Comparison of ENCODE assay signal across 8 mouse cellular contexts in the genomic region with DNA sequence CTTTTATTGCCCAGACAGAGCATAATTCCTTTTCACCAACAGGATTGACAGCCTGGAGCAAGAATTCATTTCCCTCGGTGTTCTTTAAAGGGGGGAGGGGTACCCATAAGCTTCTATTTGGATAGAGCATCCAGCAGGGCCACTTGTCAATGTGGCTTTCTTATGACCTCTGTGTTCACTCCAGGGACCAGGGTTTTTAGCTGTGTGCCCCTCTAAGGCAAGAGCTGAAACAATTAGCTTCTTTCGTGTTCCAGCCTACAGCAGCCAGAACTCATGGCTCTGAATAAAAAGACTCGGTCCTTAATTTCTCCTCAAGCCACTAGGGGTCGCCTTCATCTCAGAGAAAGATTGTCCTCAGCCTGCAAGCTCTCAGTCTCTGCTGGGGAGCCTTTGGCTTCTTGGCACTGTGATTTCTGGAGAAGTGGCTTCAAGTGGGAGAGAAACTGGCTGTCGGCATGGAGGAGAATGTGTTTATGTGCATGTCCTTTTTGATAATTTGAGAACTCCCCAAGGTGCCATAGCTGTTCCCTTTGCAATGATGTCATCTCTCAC. TPM values are rescaled to one million over a fixed set of nuclear protein-coding genes. Genes with fewer than 3 reads are reported as not detected.
A peak's percentile ranks its signal among the peaks of the same experiment; 100 is the strongest.
DNase-seq lines count a peak whose midpoint lies in the region; ATAC-seq and TF ChIP-seq lines count a peak whose summit lies in the region.

No protein-coding gene starts in this region.

- peak; percentile 52; the same call in 1 of the 2 replicates for TF ChIP-seq EP300 in lung, postnatal 0 days (IDR thresholded peaks at IDR 0.05)

- H3K4me3 ChIP-seq in hindbrain, embryonic 12.5 days = no peak overlapping the region
- no peak overlapping the region for H3K4me3 ChIP-seq in lung, postnatal 0 days (ENCODE audit: low read depth, low read length)

- peak; percentile 91 for TF ChIP-seq CTCF in lung, postnatal 0 days (IDR thresholded peaks at IDR 0.05)

- peaks cover 5% of the 10 kb centered on the region; the same call in 1 of the 2 replicates for H3K27me3 ChIP-seq in hindbrain, embryonic 12.5 days
- no peaks in the 10 kb centered on the region for H3K27me3 ChIP-seq in lung, postnatal 0 days (replicated peaks; ENCODE audit: insufficient read depth, low read length)

- peaks cover 37% of the 10 kb centered on the region for H3K4me1 ChIP-seq in hindbrain, embryonic 12.5 days
- peaks cover 4% of the 10 kb centered on the region; the same call in 1 of the 2 replicates for H3K4me1 ChIP-seq in lung, postnatal 0 days (ENCODE audit: insufficient read depth, low read depth, low read length)

- peak overlapping the region; percentile 92 for H3K27ac ChIP-seq in hindbrain, embryonic 12.5 days
- peak overlapping the region; percentile 80; the same call in 1 of the 2 replicates for H3K27ac ChIP-seq in lung, postnatal 0 days (ENCODE audit: low read length)

- WGBS in hindbrain, embryonic 12.5 days = 3% methylated on average over 5 of the region's 5 CpGs
- 10% methylated on average over 5 of the region's 5 CpGs for WGBS in lung, postnatal 0 days

- DNase-seq in Muller cell, postnatal 12 days (ENCODE audit: inconsistent ontology term) = peak; percentile 77
- DNase-seq in cerebellum, adult 9-11 months = peak; percentile 92
- DNase-seq in frontal cortex, postnatal 14 days (ENCODE audit: low spot score in 2 of 2) = peak; percentile 69 to 84
- peak; percentile 86 to 90 for DNase-seq in layer of hippocampus, postnatal 10 days (ENCODE audit: low spot score in 2 of 2)
- peak; percentile 96 for DNase-seq in lung, postnatal 0 days (ENCODE audit: low spot score)
- peak; percentile 47 for DNase-seq in ovary, postnatal 36 days (ENCODE audit: low spot score)
- DNase-seq in thymus, postnatal 4 days = peak; percentile 71

- peaks cover 6% of the 10 kb centered on the region; the same call in 1 of the 2 replicates for H3K9me3 ChIP-seq in hindbrain, embryonic 12.5 days (replicated peaks)
- H3K9me3 ChIP-seq in lung, postnatal 0 days (ENCODE audit: low read length) = peaks cover 5% of the 10 kb centered on the region; the same call in 1 of the 2 replicates

- ATAC-seq in hindbrain, embryonic 12.5 days (ENCODE audit: low FRiP score) = peak; percentile 72
- ATAC-seq in lung, postnatal 0 days = peak; percentile 71

- H3K36me3 ChIP-seq in hindbrain, embryonic 12.5 days = no peaks in the 10 kb centered on the region
- no peaks in the 10 kb centered on the region for H3K36me3 ChIP-seq in lung, postnatal 0 days (ENCODE audit: insufficient read depth, low read length)

- peak overlapping the region; percentile 36 for H3K4me2 ChIP-seq in hindbrain, embryonic 12.5 days (replicated peaks)
- no peak overlapping the region for H3K4me2 ChIP-seq in lung, postnatal 0 days (replicated peaks; ENCODE audit: low read depth, low read length)

- peak overlapping the region; percentile 38; the same call in 1 of the 2 replicates for H3K9ac ChIP-seq in hindbrain, embryonic 12.5 days
- H3K9ac ChIP-seq in lung, postnatal 0 days (replicated peaks; ENCODE audit: low read depth) = no peak overlapping the region

RNA-seq across cellular contexts. Expression of a gene that starts 1.6 kb away (rescaled TPM):
- polyA plus RNA-seq in hindbrain, embryonic 12.5 days (2016; fragmentation: Nextera tagmentation; extraction: Ambion mirVana) = 30.7 and 31.8 TPM in 2 replicates
- 10 to 100 TPM; 47.8 to 49.0 TPM for total RNA-seq in layer of hippocampus, postnatal 10 days (2021)
- polyA plus RNA-seq in lung, postnatal 0 days (2015; fragmentation: Nextera tagmentation; extraction: Ambion mirVana) = 11.9 and 12.8 TPM in 2 replicates

RNA-seq across cellular contexts. Expression of a gene that starts 23.3 kb away (rescaled TPM):
- 7.1 and 7.2 TPM in 2 replicates for polyA plus RNA-seq in hindbrain, embryonic 12.5 days (2016; fragmentation: Nextera tagmentation; extraction: Ambion mirVana)
- total RNA-seq in layer of hippocampus, postnatal 10 days (2021) = 1 to 10 TPM; 2.1 to 2.3 TPM
- polyA plus RNA-seq in lung, postnatal 0 days (2015; fragmentation: Nextera tagmentation; extraction: Ambion mirVana) = 10.4 and 10.8 TPM in 2 replicates

RNA-seq across cellular contexts. Expression of a gene that starts 26.2 kb away (rescaled TPM):
- polyA plus RNA-seq in hindbrain, embryonic 12.5 days (2016; fragmentation: Nextera tagmentation; extraction: Ambion mirVana) = 72.7 and 78.3 TPM in 2 replicates
- 10 to 100 TPM; 30.9 to 34.0 TPM for total RNA-seq in layer of hippocampus, postnatal 10 days (2021)
- 128 and 132 TPM in 2 replicates for polyA plus RNA-seq in lung, postnatal 0 days (2015; fragmentation: Nextera tagmentation; extraction: Ambion mirVana)

RNA-seq across cellular contexts. Expression of a gene that starts 38.7 kb away (rescaled TPM):
- polyA plus RNA-seq in hindbrain, embryonic 12.5 days (2016; fragmentation: Nextera tagmentation; extraction: Ambion mirVana) = 13.7 and 14.4 TPM in 2 replicates
- total RNA-seq in layer of hippocampus, postnatal 10 days (2021) = 10 to 100 TPM; 49.4 to 50.5 TPM
- polyA plus RNA-seq in lung, postnatal 0 days (2015; fragmentation: Nextera tagmentation; extraction: Ambion mirVana) = 2.5 and 3.1 TPM in 2 replicates

RNA-seq across cellular contexts. Expression of a gene that starts 38.8 kb away (rescaled TPM):
- polyA plus RNA-seq in hindbrain, embryonic 12.5 days (2016; fragmentation: Nextera tagmentation; extraction: Ambion mirVana) = 3.1 and 3.8 TPM in 2 replicates
- total RNA-seq in layer of hippocampus, postnatal 10 days (2021) = 1 to 10 TPM in 1 of 2 experiments, under 1 TPM in 1; 0.53 to 1.0 TPM
- 2.5 TPM in 2 replicates for polyA plus RNA-seq in lung, postnatal 0 days (2015; fragmentation: Nextera tagmentation; extraction: Ambion mirVana)
